Mouse (Mus musculus): ENCODE measurements around the gene Psg16.

Psg16 gene

DNA sequence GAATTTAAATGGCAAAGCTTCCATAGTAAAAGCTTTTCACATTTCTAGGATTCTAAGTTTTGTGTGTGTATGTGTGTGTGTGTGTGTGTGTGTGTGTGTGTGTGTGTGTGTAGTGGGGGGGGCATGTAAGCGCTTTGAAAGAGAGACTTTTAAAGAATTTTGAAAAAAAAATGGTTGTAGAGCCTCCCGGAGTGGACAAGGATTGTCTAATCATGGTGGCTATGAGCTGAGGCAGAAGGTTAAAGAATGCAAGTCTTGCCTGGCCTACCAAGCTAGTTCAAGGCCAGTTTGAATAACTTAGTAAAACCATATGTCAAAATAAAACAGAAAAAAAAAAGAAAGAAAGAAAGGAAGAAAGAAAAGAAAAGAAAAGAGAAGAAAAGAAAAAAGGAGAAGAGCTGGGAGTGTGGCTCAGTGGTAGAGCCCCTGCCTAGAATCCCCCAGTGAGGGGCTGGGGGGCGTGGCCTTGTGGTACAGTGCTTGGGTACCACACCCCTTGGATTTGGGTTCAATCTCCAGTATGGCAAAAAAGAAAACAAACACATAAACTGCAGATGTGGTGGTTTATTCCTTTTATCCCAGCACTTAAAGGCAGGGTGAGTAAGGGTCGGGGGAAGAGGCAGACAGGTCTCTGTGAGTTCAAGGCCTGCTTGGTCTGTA, 18.4 kb upstream of the Psg16 start:
- in situ Hi-C loops (cut with MboI; ENCODE audit: low sequenced_read_pairs): loop anchor here (10.0 kb wide), 1 partner anchor 121 kb away; no protein-coding TSS in a partner anchor

DNA sequence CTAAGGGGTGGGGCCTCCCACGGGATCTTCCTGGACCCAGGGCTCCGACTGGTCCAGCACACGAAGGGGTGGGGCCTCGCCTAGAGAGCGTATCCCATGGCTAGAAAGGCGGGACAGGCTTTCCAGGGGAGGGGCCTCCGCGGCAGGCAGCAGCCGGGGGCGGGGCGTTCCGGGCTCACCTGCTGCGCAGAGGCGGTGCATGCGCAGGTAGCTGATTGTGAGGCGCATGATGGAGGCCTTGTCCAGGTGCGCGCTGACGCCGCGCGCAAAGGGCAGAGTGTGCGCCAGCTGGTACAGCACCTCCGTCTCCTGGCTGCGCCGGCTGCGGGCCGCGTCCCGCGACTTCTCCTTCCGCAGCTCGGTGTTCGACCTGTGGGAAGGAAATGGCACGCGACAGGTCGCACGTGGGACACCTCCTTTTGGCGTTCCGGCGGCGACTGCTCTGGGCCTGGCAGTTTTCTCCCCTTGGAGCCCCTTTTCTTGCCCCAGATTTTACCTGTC, 17.7 kb upstream of the Psg16 start:
- in situ Hi-C loops (cut with MboI; ENCODE audit: low sequenced_read_pairs): loop anchor here (10.0 kb wide), 1 partner anchor 121 kb away; no protein-coding TSS in a partner anchor

DNA sequence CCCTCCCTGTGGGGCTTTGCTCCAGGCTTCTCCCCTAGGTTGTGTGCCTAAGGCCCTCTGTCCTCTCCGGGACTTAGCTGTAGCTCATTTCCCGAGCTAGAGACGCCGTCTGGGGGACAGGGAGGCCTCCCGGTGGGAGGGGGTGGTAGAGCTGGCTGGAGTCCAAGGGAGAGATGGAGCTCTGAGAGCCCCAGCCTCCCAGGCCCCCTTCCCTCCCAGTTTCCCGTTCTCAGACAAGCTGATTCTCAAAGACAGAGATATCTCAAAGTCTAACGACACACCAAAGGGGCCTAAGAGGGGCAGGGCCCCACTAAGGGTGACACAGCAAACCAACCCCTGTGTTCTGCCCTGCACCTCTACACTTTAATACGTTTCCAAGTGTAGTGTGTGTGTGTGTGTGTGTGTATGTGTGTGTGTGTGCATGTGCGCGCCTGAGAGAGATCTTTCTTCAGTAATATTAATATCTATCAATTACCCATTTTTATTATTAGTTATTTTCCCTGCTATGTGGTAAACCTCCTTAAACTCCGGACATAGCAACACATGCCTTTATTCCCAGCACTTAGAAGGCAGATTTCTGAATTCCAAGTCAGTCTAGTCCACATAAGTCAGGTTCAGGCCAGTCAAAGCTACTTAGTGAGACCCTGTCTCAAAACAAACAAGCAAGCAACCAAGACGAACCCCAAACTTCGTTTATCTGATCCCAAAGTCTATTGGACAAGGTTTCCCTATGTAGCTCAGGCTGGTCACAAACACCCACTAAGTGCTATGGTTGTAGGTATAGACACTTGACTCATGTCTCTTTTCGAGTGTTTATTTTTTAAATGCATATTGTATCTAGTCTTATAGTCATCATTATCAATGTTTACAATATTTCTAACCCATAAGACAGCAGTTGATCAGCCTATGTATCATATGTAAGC, 17.0 kb upstream of the Psg16 start:
- in situ Hi-C loops (cut with MboI; ENCODE audit: low sequenced_read_pairs): loop anchor here (10.0 kb wide), 1 partner anchor 122 kb away; no protein-coding TSS in a partner anchor

DNA sequence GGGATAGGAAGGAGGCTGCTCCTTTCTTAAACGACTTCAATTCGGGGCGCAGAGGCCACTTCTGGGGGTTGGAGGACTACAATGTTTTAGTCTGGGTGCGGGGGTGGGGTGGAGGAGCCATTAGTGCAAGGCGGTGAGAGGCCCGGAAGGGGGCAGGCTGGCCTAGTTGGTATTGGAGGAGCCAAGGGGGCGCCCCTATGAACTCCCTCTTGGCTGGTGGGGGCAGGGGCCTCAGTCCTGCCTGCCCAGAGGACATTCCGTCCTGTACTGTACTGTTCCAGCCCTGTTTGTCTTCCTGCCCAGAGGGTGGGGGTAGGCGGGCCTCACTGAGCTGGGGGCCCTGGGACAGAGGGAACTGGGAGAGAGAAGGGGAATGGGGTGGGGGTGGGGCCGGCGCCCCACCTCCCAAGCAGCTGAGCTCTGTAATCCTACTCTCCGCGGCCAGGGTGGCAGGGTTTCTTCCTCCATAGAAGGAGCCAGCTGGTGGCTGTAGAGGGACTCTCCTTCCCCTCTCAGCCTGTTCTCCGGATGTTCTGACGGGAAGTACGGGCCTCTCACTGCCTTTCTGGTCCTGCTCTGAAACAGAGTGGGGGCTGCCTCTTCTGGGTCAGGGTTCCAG, 15.7 kb upstream of the Psg16 start:
- in situ Hi-C loops (cut with MboI; ENCODE audit: low sequenced_read_pairs): loop anchor here (10.0 kb wide), 1 partner anchor 123 kb away; no protein-coding TSS in a partner anchor

DNA sequence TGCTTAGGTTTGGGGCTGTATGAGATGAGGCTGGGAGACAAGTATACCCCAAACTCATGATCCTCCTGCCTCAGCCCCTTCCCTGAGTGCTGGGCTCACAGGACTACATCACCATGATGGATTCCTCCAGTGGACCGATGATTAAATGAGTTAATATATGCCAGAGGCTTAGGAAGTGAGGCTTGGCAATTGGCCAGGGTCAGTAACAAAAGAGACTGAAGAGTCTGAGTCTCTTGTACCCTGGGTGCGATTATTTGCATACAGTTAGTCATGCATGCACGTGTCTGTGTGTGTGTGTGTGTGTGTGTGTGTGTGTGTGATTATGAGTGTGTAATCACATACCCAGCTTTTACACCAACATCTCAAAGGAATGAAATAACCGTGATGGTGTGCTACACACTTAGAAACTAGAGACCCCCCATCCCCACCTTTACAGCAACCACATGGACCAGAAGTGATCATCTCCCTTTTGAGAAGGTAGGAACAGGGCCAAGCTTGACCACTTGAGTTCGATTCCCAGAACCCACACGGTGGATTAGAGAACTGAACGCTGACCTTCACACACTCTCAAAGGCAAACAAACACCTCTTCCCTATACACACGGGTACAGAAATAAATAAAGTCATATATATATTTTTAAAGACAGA, 14.9 kb upstream of the Psg16 start:
- in situ Hi-C loops (cut with MboI; ENCODE audit: low sequenced_read_pairs): loop anchor here (10.0 kb wide), 1 partner anchor 124 kb away; no protein-coding TSS in a partner anchor

DNA sequence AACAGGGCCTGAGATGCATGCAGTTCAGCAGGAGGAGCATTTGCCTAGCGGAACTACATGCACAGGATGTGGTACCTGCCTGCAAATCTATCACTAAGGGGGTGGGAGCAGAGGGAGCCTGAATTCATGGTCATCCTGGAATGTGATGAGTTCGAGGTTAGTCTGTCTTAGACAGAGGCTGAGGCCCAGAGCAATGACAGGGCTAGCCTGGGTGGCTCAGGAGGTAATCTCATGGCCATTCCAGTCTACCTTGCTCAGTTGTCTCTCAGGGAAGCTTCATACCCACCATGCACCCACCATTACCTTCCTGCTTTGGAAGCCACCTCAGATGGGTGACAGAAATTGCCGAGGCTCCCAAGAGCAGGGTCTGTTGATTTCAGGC, 14.4 kb upstream of the Psg16 start:
- in situ Hi-C loops (cut with MboI; ENCODE audit: low sequenced_read_pairs): loop anchor here (10.0 kb wide), 1 partner anchor 125 kb away; no protein-coding TSS in a partner anchor

DNA sequence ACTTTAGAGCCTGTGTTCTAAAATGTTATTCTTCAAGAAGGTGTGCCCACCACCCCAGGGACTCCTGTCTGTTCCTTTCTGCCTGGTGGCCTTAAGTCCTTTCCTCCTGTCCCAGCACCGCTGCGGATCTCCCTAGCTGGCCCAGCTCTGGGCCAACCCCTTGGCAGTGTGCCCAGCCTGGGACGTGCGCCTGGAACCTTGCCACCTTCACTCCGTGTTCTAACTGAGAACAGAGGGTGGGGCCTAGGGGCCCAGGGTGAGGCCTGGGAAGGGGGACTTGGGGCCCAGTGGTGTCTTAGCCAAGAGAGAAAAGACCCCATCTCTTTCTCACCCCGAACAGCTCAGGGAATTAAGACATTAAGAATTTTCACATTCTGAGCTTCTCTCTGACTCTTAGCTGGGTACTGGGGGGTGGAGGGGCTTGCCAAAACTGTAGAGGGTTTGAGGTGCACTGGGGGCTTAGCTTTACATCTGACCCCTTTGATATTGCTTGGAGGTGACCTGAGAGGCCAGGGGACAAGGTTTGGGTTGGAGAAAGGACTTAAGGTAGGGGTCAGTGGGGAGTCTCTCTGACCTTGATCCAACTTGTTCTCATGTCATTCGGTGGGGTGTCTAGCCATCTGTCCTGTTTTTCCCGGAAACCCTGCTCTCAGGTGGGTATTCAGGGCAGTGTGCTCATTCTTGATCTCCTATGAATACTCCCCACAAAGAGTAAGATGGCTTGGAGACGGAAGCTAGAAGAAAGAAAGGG, 13.6 kb upstream of the Psg16 start:
- in situ Hi-C loops (cut with MboI; ENCODE audit: low sequenced_read_pairs): no loop called here

DNA sequence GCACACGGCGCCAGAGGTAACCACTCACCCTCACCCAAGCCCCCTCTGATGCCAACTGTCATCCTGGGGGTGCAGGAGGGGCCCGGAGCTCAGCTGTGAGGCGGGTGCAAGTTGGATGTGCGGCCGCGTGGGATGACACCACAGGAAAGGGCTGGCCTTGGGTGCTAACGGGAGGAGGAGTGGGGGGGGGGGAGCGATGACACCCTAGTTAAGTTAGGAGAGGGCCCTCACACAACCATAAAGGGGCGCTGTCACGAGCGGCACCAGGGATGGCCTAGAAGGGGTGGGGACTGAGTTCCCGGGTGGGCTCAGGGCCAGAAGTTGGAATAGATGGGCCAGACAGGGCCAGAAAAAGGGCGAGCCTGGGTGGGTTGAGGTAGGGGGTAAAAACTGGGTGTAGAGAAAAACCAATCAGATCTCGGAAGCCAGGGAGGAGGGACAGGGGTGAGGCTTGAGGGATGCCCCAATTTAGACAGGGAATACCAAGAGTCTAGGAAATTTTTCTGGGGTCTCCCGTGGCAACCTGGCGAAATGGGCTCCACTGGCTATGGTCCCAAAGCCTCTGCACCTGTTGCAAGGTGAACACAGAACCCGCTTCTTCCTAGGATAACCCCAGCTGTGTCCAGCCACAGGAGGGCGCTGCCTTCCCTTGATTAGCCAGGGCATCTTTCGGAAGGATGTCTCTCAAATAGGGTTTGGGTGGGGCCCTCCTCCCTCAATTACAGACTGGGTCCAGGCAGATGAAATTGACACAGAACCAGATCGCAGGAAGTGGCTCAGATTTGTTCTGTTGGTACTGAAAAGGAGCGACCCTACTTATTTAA, 12.8 kb upstream of the Psg16 start:
- in situ Hi-C loops (cut with MboI; ENCODE audit: low sequenced_read_pairs): no loop called here

DNA sequence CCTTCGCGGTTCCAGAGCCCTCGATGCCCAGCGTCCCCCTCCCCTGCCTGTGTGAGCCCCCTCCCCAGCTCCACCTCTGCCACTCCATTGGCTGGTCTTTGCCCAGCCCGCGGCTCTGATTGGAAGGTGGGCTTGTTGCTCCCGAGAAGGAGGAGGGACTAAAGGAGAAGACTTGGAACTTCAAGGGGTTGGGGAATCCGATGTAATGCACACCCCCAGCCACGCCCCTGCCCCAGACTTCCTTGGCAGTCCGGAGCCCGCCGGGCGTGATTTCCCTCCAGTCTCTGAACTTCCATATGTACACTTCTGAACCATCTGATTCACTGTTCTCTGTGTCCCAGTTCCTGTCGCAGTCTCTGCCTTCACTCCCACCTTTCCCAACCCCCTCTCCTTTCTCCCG, 11.5 kb upstream of the Psg16 start, which contains the start of gene Hif3a:
Gene Hif3a, minus strand, starts transcription at position 39 of the 400 bp plus-strand sequence.
- in situ Hi-C loops (cut with MboI; ENCODE audit: low sequenced_read_pairs): no loop called here

DNA sequence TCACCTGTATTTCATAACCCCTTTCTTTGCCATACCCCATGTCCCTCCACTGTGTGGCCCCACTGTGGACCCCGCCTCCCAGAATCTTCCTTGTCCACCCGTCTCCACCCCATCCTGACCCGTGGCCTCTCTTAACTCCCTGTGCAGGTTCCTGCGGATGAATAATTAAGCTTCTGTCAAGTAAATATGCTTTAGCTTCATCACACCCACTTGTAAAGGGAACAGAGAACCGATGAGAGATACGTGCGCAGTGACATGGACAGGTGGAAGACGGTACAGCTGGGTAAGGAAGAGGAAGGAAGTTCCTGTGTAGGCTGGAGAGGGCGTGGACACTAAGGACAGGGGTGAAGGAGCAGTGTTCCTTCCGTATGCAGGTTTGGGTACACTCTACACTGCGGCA, 11.0 kb upstream of the Psg16 start:
- in situ Hi-C loops (cut with MboI; ENCODE audit: low sequenced_read_pairs): no loop called here

DNA sequence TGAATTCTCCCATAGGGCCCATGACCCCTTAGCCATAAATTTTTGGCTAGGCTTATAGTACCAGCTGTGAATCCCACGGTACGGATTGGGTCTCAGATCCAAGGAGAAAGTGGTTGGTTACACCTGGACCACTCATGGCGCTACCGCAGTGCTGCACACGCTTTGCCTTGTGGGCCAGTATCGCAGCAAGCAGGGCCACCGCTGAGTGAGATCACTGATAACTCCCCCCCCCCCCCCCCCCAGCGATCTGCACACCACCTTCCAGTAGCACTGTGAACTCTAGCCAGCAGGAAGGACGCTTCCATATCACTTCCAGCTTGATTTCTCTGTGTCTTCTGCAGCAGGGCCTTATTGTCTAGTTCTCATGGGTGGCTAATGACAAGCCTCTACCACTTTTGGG, 8.2 kb upstream of the Psg16 start:
- in situ Hi-C loops (cut with MboI; ENCODE audit: low sequenced_read_pairs): loop anchor here (5.0 kb wide), 1 partner anchor 53 kb away; no protein-coding TSS in a partner anchor

DNA sequence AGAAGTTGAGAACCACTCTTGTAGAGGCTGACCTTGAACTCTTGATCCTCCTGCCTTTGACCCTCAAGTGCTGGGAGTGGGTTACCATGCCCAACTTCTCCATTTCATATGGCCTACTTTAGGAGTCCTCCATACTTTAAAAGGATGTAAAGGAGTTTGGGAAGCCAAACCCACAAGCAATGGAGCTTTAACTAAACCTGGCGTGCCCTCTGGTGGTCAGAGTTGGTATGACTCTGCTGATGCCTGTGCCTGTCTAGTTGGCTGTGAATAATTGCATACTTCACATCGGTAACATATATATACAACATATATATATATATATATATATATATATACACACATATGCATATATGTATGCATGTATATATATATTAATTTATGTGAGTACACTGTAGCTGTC, 7.4 kb upstream of the Psg16 start:
- in situ Hi-C loops (cut with MboI; ENCODE audit: low sequenced_read_pairs): loop anchor here (5.0 kb wide), 1 partner anchor 54 kb away; no protein-coding TSS in a partner anchor

DNA sequence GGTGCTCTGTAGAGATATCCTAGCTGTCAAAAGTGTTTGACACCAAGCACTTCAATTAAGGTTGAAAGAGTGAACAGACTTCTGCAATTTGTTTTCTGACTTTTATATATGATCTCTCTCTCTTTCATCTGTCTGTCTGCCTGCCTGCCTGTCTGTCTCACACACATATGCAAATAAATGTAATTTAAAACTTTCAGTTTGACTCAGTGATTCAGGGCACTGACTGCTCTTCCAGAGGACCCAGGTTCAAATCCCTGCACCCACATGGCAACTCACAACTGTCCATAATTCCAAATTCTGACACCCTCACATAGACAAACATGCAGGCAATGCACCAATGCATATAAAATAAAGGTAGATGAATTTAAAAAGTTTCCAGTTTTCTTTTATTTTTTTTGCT, 6.8 kb upstream of the Psg16 start:
- in situ Hi-C loops (cut with MboI; ENCODE audit: low sequenced_read_pairs): loop anchor here (5.0 kb wide), 1 partner anchor 55 kb away; no protein-coding TSS in a partner anchor

DNA sequence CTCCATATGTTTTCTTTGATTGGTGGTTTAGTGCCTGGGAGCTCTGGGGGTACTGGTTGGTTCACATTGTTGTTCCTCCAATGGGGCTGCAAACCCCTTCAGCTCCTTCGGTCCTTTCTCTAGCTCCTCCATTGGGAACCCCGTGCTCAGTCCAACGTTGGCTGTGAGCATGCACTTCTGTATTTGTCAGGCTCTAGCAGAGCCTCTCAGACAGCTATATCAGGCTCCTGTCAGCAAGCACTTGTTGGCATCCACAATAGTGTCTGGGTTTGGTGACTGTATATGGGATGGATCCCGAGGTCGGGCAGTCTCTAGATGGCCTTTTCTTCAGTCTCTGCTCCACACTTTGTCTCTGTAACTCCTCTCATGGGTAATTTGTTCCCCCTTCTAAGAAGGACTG, 6.2 kb upstream of the Psg16 start:
- in situ Hi-C loops (cut with MboI; ENCODE audit: low sequenced_read_pairs): loop anchor here (5.0 kb wide), 1 partner anchor 55 kb away; no protein-coding TSS in a partner anchor

DNA sequence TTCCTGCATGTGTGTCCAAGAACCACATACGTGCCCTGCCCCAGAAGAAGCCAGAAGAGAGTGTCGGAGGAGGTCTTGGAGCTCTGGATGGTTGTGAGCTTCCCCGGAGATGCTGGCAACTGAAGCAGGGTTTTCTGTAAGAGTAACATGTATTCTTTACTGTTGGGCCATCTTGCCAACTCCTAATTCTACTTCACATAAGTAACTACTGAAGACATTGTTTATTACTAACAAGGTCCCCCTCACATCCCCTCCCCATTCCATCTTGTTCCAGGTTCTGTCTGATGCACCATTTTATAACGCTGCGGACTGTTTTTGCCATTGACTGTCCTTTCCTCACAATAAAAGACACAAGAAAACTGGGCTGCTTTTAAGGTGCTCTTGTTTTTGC, 332 bp upstream of the Psg16 start:
- in situ Hi-C loops (cut with MboI; ENCODE audit: low sequenced_read_pairs): no loop called here

DNA sequence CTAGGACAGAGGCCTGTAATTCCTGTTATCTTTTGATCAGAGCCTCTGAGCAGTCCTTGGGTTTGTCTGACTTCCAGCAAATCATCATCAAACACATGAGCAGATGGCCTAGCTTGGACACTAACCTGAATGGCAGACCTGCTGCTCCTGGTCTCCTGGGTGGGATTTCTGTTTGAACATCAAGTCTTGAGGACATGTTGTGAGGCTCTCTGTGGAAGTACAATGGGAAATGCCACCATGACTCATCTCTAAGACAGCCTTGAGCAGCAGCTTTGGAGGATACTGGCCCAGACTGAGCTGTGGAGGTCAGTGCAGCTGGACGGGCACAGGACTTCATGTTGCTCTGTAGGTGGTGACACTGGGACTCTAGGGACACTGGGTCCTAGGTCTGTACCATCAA, 2.7 kb downstream of the Psg16 start:
- in situ Hi-C loops (cut with MboI; ENCODE audit: low sequenced_read_pairs): no loop called here

DNA sequence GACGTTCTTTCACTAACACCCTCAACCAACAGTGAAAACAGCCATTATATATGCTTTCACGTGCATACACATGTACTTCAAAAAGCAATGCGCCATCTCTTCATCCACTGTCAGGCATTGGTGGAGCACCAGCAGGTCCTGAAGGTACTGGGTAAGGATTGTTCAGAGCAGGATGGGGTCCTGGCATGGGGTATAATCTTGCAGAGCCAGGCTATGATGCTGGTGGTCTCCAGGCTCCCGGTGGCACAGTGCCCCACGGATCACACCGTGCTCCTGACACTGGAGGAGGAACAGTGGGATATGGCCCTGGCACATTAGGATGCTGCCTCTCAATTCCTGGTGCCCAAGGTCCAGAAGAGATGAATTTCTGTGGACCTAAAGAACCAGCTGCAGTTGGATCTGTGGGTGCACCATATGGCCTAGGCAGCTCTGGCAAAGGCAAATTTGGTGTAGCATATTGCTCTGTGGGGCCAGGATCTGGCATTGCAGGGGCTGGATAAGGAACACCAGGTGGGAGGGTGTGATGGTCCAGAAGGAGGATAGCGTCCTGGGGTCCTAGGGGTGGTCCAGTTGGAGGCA, 4.3 kb downstream of the Psg16 start:
- in situ Hi-C loops (cut with MboI; ENCODE audit: low sequenced_read_pairs): no loop called here

DNA sequence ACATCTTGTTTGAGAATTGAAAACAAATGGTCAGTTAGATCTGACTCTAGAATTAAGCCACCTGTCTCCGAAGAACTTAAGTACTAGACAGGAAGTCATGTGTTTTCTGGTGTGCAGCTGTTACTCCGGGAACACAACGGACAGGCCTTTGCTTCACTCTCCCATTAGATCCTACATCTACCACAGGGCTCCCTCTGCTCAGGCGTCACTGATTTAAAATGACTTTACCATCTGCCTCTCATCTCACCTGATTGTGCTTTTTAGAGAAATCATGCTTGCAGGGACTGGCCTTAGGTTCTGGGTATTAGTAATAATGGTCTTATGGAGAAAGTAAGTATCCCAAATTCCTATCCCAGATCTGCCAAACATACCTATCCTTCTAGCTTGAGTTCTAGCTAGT, 8.9 kb downstream of the Psg16 start:
- in situ Hi-C loops (cut with MboI; ENCODE audit: low sequenced_read_pairs): no loop called here

Data from CH12F3 (cell line).